Mouse (Mus musculus): ENCODE results near the gene Hemgn. TPM values are rescaled to one million over a fixed set of nuclear protein-coding genes. Genes with fewer than 3 reads are reported as not detected.

Gene Hemgn
- polyA plus RNA-seq, 1 experiment from 2014 or later, result 0.42 TPM

DNA sequence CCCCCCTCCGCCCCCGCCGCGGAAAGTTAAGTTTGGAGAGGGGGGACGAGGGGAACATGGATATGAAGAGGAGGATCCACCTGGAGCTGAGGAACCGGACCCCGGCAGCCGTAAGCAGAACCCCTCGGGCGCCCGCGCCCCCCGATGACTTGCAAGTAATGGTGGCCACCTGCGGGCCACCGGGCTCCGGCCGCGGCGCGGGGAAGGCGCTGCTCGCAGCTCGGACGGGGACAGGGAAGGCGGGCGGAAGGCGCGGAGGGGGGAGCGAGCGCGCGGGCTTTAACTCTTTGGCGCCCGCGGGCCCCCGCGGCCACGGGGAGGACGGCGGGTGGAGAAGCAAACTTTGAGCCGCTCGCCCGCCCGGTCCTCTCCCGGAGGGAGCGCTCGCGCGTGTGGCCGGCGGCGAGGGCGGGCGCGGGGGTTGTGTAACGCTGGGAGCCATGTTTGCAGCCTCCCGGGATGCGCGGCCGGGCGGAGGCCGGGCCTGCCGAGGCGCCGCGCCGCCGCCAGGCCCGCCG is 38.0 kb upstream of the Hemgn start:
- WGBS, result 0% methylated on average over 53 of the region's 70 CpGs
- peak; percentile 88 for DNase-seq (ENCODE audit: low spot score)
- H3K4me3 ChIP-seq (ENCODE audit: low read depth, low read length), result peak overlapping the region; percentile 84

DNA sequence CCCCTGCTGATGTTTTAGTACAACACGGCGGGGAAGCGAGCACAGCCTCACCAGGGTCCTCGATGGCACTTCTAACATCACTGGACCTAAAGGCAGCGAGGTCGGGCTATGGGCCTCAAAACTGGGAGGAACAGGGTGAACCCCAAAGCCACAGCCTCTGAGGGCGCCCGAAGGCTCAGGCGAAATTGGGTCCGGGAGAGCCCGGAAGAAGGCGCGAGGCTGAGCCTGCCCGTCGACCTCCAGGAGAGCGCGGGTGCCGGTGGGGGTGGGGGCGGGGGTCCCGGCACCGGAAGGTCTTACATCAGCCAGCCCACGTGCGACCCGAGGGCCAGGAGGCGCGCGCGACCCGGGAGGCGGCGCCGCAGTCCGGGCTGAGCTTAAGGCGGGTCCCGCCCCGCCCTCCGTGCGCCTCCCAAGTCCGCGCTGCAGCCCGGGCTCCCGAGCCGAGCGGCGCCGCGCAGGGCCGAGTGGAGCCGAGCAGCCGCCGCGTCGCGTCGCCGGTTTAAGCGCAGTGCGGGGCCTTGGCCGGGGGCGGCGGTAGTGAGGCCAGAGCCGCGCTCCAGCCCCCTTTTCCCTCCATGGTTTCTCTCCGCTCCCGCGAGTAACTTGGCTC is 37.3 kb upstream of the Hemgn start, which contains the start of gene Anp32b:
TSS of gene Anp32b (plus strand) at position 384 of the 613 bp plus-strand sequence.
- peak within 1 kb of the TSS; percentile 98 for H3K27ac ChIP-seq (ENCODE audit: low read depth)
- no peaks in the 10 kb centered on the region for H3K9me3 ChIP-seq (ENCODE audit: control insufficient read depth, low read length)
- ATAC-seq (replicated peaks; ENCODE audit: low FRiP score, low TSS enrichment, low read depth) (peak; percentile 97), DNase-seq (ENCODE audit: low spot score) (peak; percentile 95)
- H3K27me3 ChIP-seq (replicated peaks; ENCODE audit: control insufficient read depth, insufficient read depth, low read length), result no peaks in the 10 kb centered on the region
- peak within 1 kb of the TSS; percentile 84 for H3K4me3 ChIP-seq (ENCODE audit: low read depth, low read length)
- H3K36me3 ChIP-seq (ENCODE audit: control insufficient read depth, insufficient read depth, low read length), result no peaks in the 10 kb centered on the region
- H3K9ac ChIP-seq (ENCODE audit: low read length), result peak within 1 kb of the TSS; percentile 99
- H3K4me1 ChIP-seq (replicated peaks; ENCODE audit: control insufficient read depth, insufficient read depth, low read length), result peaks cover 24% of the 10 kb centered on the region
- under 1% methylated on average over 50 of the region's 66 CpGs for WGBS
- H3K4me2 ChIP-seq (ENCODE audit: low read length), result peak within 1 kb of the TSS; percentile 76

More for the DNA sequence above, 38.0 kb upstream of the Hemgn start:
- Histone ChIP-seq H3K4me1 (replicated peaks; ENCODE audit: control insufficient read depth, insufficient read depth, low read length) (peaks cover 24% of the 10 kb centered on the region), H3K27me3 (replicated peaks; ENCODE audit: control insufficient read depth, insufficient read depth, low read length) (no peaks in the 10 kb centered on the region), H3K9me3 (ENCODE audit: control insufficient read depth, low read length) (no peaks in the 10 kb centered on the region), H3K4me2 (ENCODE audit: low read length) (peak overlapping the region; percentile 76), H3K27ac (ENCODE audit: low read depth) (peak overlapping the region; percentile 98), H3K9ac (ENCODE audit: low read length) (peak overlapping the region; percentile 99), H3K36me3 (ENCODE audit: control insufficient read depth, insufficient read depth, low read length) (no peaks in the 10 kb centered on the region)
- ATAC-seq (replicated peaks; ENCODE audit: low FRiP score, low TSS enrichment, low read depth), result peak; percentile 42

DNA sequence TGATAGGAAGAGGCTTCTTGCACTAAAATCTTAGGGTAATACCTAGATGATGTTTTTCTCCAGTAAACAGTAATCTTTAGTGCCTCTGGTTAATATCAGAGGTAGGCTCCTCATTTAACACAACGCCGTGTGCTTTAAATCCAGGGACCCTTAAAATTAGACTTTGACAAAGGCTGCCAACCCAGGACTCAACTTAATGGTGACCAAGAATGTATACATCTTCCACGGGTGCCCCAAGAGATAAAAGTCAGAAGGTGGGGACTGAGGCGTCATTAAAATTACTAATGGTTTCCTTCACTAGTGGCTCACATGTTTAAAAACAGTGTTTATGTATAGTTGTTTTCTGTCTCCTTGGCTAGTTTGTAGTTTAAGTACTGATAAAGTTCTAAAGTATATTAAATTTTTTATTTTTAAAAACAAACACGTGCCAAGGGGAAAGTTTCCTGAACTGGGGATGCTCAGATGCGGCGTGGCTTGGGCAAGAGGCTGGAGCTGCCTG is 36.8 kb upstream of the Hemgn start:
- peaks cover 19% of the 10 kb centered on the region for H3K4me1 ChIP-seq (replicated peaks; ENCODE audit: control insufficient read depth, insufficient read depth, low read length)
- H3K27ac ChIP-seq (ENCODE audit: low read depth), result peak overlapping the region; percentile 98
- WGBS, result 14% methylated on average over 7 of the region's 7 CpGs
- H3K4me3 ChIP-seq (ENCODE audit: low read depth, low read length), result peak overlapping the region; percentile 84
- peak overlapping the region; percentile 45 for H3K4me2 ChIP-seq (ENCODE audit: low read length)
- ATAC-seq (replicated peaks; ENCODE audit: low FRiP score, low TSS enrichment, low read depth), result no peak
- H3K9ac ChIP-seq (ENCODE audit: low read length), result peak overlapping the region; percentile 99
- no peaks in the 10 kb centered on the region for H3K9me3 ChIP-seq (ENCODE audit: control insufficient read depth, low read length)
- no peaks in the 10 kb centered on the region for H3K27me3 ChIP-seq (replicated peaks; ENCODE audit: control insufficient read depth, insufficient read depth, low read length)
- H3K36me3 ChIP-seq (ENCODE audit: control insufficient read depth, insufficient read depth, low read length), result no peaks in the 10 kb centered on the region
- no peak for DNase-seq (ENCODE audit: low spot score)

DNA sequence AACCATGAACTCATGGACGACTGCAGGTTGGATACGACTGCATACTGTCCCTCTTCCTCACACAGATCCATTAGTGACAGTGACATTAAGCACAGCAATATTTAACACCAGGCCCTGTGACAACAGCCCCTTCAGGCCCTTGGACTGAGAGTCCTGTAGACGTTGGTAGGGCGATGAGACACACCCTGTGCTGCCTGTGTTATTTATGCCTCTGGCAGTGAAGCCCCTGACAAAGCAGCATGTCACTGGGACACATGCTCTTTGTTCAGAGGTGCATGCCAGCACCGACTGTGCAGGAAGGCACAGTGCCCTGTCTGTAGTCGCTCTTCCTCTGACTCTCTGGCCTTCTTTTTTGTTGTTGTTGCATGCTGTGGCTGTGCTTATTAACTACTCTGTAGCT is 35.6 kb upstream of the Hemgn start:
- Histone ChIP-seq H3K4me1 (replicated peaks; ENCODE audit: control insufficient read depth, insufficient read depth, low read length) (peaks cover 11% of the 10 kb centered on the region), H3K36me3 (ENCODE audit: control insufficient read depth, insufficient read depth, low read length) (no peaks in the 10 kb centered on the region), H3K27ac (ENCODE audit: low read depth) (no peak overlapping the region), H3K4me3 (ENCODE audit: low read depth, low read length) (no peak overlapping the region), H3K9me3 (ENCODE audit: control insufficient read depth, low read length) (no peaks in the 10 kb centered on the region), H3K27me3 (replicated peaks; ENCODE audit: control insufficient read depth, insufficient read depth, low read length) (no peaks in the 10 kb centered on the region), H3K9ac (ENCODE audit: low read length) (no peak overlapping the region), H3K4me2 (ENCODE audit: low read length) (no peak overlapping the region)
- ATAC-seq (replicated peaks; ENCODE audit: low FRiP score, low TSS enrichment, low read depth), result no peak
- WGBS, result 51% methylated on average over 6 of the region's 6 CpGs
- DNase-seq (ENCODE audit: low spot score), result no peak

DNA sequence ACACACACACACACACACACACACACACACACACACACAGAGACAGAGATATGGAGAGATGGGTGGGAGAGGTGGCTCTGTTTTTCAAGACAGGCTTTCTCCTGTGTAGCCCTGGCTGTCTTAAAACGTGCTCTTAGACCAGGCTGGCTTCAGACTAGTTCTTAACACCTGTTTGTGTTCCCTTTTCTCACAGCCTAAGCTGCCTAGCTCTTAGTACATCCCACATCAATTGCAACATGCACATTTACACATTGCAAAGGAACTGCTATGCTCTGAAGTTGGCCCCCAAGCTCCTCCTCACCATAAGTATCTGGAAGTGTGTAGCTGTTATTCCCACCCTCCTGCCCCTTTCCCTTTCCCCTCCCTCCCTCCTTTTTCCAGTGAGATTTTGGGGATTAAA is 34.2 kb upstream of the Hemgn start:
- Histone ChIP-seq H3K27ac (ENCODE audit: low read depth) (no peak overlapping the region), H3K36me3 (ENCODE audit: control insufficient read depth, insufficient read depth, low read length) (no peaks in the 10 kb centered on the region), H3K27me3 (replicated peaks; ENCODE audit: control insufficient read depth, insufficient read depth, low read length) (no peaks in the 10 kb centered on the region), H3K9me3 (ENCODE audit: control insufficient read depth, low read length) (no peaks in the 10 kb centered on the region), H3K9ac (ENCODE audit: low read length) (no peak overlapping the region), H3K4me3 (ENCODE audit: low read depth, low read length) (no peak overlapping the region), H3K4me2 (ENCODE audit: low read length) (no peak overlapping the region), H3K4me1 (replicated peaks; ENCODE audit: control insufficient read depth, insufficient read depth, low read length) (no peaks in the 10 kb centered on the region)
- DNase-seq (ENCODE audit: low spot score) (no peak), ATAC-seq (replicated peaks; ENCODE audit: low FRiP score, low TSS enrichment, low read depth) (no peak)
- WGBS, result 56% methylated on average over 1 of the region's 1 CpGs

DNA sequence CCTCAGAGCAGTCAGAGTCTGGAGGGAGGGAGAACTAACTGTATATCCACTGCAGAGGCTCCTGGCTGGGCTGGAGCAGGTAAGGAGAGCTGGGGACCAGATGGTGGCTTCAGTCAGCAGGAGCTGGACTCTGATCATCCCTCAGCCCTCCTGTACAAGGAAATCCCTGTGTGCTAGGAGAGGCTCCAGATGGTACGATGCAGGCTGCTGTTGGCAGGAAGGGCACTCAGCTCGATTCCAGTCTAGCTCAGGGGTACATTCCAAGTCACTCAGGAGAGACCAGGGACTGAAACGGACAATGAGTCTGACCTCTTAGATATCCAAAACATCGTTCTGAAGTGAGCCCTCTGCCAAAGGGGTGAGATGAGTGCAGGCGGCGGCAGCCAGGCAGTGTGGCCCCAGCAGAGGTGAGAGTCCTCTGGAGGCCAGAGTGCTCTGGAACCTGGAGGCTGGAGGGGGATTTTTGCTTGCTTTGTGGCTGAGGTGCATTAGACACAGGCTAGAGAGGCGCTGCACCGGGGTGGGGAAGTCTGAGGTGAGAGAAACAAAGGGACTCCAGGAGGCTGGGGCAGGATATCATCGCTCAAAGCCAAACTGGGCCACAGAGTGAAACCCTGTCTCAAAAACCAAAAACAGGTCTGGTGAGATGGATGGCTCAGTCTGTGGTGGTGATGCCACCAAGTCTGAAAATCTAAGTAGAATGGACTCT is 32.1 kb upstream of the Hemgn start:
- H3K9ac ChIP-seq (ENCODE audit: low read length), result no peak overlapping the region
- H3K4me2 ChIP-seq (ENCODE audit: low read length), result no peak overlapping the region
- no peaks in the 10 kb centered on the region for H3K36me3 ChIP-seq (ENCODE audit: control insufficient read depth, insufficient read depth, low read length)
- no peak for ATAC-seq (replicated peaks; ENCODE audit: low FRiP score, low TSS enrichment, low read depth)
- WGBS, result 56% methylated on average over 9 of the region's 9 CpGs
- H3K4me3 ChIP-seq (ENCODE audit: low read depth, low read length), result no peak overlapping the region
- no peak overlapping the region for H3K27ac ChIP-seq (ENCODE audit: low read depth)
- H3K9me3 ChIP-seq (ENCODE audit: control insufficient read depth, low read length), result no peaks in the 10 kb centered on the region
- DNase-seq (ENCODE audit: low spot score), result no peak
- H3K27me3 ChIP-seq (replicated peaks; ENCODE audit: control insufficient read depth, insufficient read depth, low read length), result no peaks in the 10 kb centered on the region
- H3K4me1 ChIP-seq (replicated peaks; ENCODE audit: control insufficient read depth, insufficient read depth, low read length), result no peaks in the 10 kb centered on the region

DNA sequence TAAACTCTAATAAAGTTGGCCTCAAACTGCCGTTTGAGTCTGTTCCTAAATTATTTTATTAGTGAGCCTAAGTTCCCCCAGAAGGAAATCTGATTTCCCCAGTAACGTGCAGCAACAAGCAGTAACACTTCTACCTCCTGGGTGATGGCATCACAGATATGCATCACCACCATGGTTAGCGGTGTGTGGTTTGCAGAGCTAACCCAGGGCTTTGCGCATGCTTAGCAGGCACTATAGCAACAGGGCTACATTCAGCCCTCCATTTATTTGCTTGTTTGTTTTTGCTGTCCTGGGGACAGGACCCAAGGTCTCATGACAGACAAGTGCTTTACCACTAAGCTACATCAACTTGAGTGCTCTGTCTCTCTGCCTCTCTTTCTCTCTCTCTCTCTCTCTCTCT is 29.2 kb upstream of the Hemgn start:
- no peak overlapping the region for H3K4me3 ChIP-seq (ENCODE audit: low read depth, low read length)
- ATAC-seq (replicated peaks; ENCODE audit: low FRiP score, low TSS enrichment, low read depth), result no peak
- H3K36me3 ChIP-seq (ENCODE audit: control insufficient read depth, insufficient read depth, low read length), result no peaks in the 10 kb centered on the region
- no peaks in the 10 kb centered on the region for H3K27me3 ChIP-seq (replicated peaks; ENCODE audit: control insufficient read depth, insufficient read depth, low read length)
- WGBS, result 70% methylated on average over 4 of the region's 4 CpGs
- no peak for DNase-seq (ENCODE audit: low spot score)
- no peak overlapping the region for H3K9ac ChIP-seq (ENCODE audit: low read length)
- no peak overlapping the region for H3K27ac ChIP-seq (ENCODE audit: low read depth)
- H3K4me1 ChIP-seq (replicated peaks; ENCODE audit: control insufficient read depth, insufficient read depth, low read length), result no peaks in the 10 kb centered on the region
- H3K4me2 ChIP-seq (ENCODE audit: low read length), result no peak overlapping the region
- no peaks in the 10 kb centered on the region for H3K9me3 ChIP-seq (ENCODE audit: control insufficient read depth, low read length)

DNA sequence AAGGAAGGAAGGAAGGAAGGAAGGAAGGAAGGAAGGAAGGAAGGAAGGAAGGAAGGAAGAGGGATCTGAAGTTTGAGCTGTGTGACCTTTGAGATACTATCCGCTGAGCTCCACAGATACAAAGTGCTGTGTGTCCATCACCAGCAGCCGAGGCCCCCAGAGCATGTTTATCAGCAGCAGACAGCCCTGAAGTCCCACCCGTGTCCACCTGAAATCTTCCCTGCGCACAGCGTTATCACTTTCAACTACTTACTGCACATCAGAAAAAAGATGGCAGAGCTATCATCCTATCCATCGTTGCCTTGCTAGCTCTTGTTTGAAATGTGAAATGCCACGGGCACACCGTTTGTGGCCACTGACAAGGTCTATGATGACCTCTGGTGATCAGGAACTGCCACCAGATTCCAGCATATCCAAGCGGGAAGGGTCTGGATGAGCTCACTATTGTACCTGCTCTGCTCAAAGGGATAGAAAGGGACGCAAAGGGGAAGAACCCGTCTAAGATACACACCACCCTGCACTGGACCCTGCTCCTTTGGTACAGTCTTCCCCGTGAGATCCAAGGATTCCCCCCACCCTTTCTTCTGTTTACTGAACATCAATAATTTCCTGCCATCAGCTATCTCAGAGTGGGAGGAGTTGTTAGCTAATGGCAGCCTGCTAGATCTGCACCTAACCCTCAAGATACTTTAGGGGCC is 19.2 kb upstream of the Hemgn start:
- no peaks in the 10 kb centered on the region for H3K36me3 ChIP-seq (ENCODE audit: control insufficient read depth, insufficient read depth, low read length)
- WGBS, result 69% methylated on average over 12 of the region's 12 CpGs
- ATAC-seq (replicated peaks; ENCODE audit: low FRiP score, low TSS enrichment, low read depth) (no peak), DNase-seq (ENCODE audit: low spot score) (no peak)
- H3K9me3 ChIP-seq (ENCODE audit: control insufficient read depth, low read length), result no peaks in the 10 kb centered on the region
- H3K27me3 ChIP-seq (replicated peaks; ENCODE audit: control insufficient read depth, insufficient read depth, low read length), result no peaks in the 10 kb centered on the region
- no peak overlapping the region for H3K4me2 ChIP-seq (ENCODE audit: low read length)
- H3K4me1 ChIP-seq (replicated peaks; ENCODE audit: control insufficient read depth, insufficient read depth, low read length), result no peaks in the 10 kb centered on the region
- H3K9ac ChIP-seq (ENCODE audit: low read length), result no peak overlapping the region
- no peak overlapping the region for H3K4me3 ChIP-seq (ENCODE audit: low read depth, low read length)
- no peak overlapping the region for H3K27ac ChIP-seq (ENCODE audit: low read depth)

All from intestine, embryonic 14.5 days (tissue).